Mouse (Mus musculus) embryonic fibroblast, embryonic 13.5 days (primary cell): ENCODE measurements around the gene Sco2.

ENCODE experiments used
- CTCF ChIP-seq: IDR thresholded peaks from 2 replicates; pipeline ENCODE4 v1.5.1; 2011; ENCODE audit warnings: mild to moderate bottlenecking, control low read depth, low read length, moderate library complexity, borderline replicate concordance; ENCODE audit not compliant: insufficient read depth
- POLR2A ChIP-seq: IDR thresholded peaks from 2 replicates; pipeline ENCODE4 v1.6.1; 2011; ENCODE audit warnings: low read depth, mild to moderate bottlenecking, control low read depth, low read length, moderate library complexity

- no peak for TF ChIP-seq CTCF
- no peak for TF ChIP-seq POLR2A
Measured at GRCm38 (mm10) chr15:89415282-89415681, 41.6 kb upstream of the Sco2 start.
